Mouse (Mus musculus) embryonic facial prominence, embryonic 15.5 days (tissue): Measurements from ENCODE around the gene Hoxd10. TPM values are rescaled to one million over a fixed set of nuclear protein-coding genes. Genes with fewer than 3 reads are reported as not detected.

ENCODE experiments used
- ATAC-seq: fragments of 200-750 bp; cut with Nextera tagmentation; 2 replicates; pipeline ENCODE4 v1.8.0; 2017; ENCODE audit warnings: low read depth, moderate TSS enrichment; ENCODE audit not compliant: insufficient number of reproducible peaks, low FRiP score, low TSS enrichment
- H3K27ac ChIP-seq: fragments of 300-500 bp; sonication (generic); replicated peaks from 2 replicates; pipeline ENCODE4 v1.5.1; 2015; ENCODE audit warnings: mild to moderate bottlenecking, inconsistent platforms
- H3K27me3 ChIP-seq: fragments of 300-500 bp; sonication (generic); 2 replicates; pipeline ENCODE4 v1.6.1; 2015; ENCODE audit warnings: inconsistent platforms
- H3K36me3 ChIP-seq: fragments of 300-500 bp; sonication (generic); 2 replicates; pipeline ENCODE4 v1.6.1; 2015; ENCODE audit warnings: mild to moderate bottlenecking, inconsistent platforms
- H3K4me1 ChIP-seq: fragments of 300-500 bp; sonication (generic); 2 replicates; pipeline ENCODE4 v1.6.1; 2015; ENCODE audit warnings: inconsistent platforms
- H3K4me2 ChIP-seq: fragments of 300-500 bp; sonication (generic); replicated peaks from 2 replicates; pipeline ENCODE4 v1.6.1; 2015; ENCODE audit warnings: mild to moderate bottlenecking, inconsistent platforms
- H3K4me3 ChIP-seq: fragments of 300-500 bp; sonication (generic); replicated peaks from 2 replicates; pipeline ENCODE4 v1.5.1; 2015; ENCODE audit warnings: mild to moderate bottlenecking, inconsistent platforms
- H3K9ac ChIP-seq: fragments of 300-500 bp; sonication (generic); 2 replicates; pipeline ENCODE4 v1.6.1; 2015; ENCODE audit warnings: inconsistent platforms
- H3K9me3 ChIP-seq: fragments of 300-500 bp; sonication (generic); replicated peaks from 2 replicates; pipeline ENCODE4 v1.6.1; 2016; ENCODE audit warnings: inconsistent platforms
- WGBS: fragments of 180-500 bp; shearing (Covaris S2); methylation state at CpG from one replicate; pipeline ENCODE4 v1.1.7; 2015; 5-methylcytosine and 5-hydroxymethylcytosine counted together
- polyA plus RNA-seq: library from polyadenylated mRNA; unstranded; fragments of >200 nt; fragmentation: Nextera tagmentation; extraction: Ambion mirVana; gene quantifications from 2 replicates; pipeline ENCODE4 v1.2.1, GENCODE M21; 2015

Gene Hoxd10
- polyA plus RNA-seq, 1 experiment from 2014 or later: 0.57 TPM

- WGBS: 5% methylated on average over 9 of the region's 9 CpGs
- H3K27me3 ChIP-seq: peaks cover 93% of the 10 kb centered on the region
- no peak overlapping the region for H3K4me2 ChIP-seq
- H3K9ac ChIP-seq: no peak overlapping the region
- no peaks in the 10 kb centered on the region for H3K36me3 ChIP-seq
- H3K9me3 ChIP-seq: no peaks in the 10 kb centered on the region
- H3K4me1 ChIP-seq: peaks cover 27% of the 10 kb centered on the region
- no peak overlapping the region for H3K27ac ChIP-seq
- no peak for ATAC-seq
- no peak overlapping the region for H3K4me3 ChIP-seq
Measured at GRCm38 (mm10) chr2:74731799-74732512, 40.2 kb downstream of the Hoxd10 start.

DNA sequence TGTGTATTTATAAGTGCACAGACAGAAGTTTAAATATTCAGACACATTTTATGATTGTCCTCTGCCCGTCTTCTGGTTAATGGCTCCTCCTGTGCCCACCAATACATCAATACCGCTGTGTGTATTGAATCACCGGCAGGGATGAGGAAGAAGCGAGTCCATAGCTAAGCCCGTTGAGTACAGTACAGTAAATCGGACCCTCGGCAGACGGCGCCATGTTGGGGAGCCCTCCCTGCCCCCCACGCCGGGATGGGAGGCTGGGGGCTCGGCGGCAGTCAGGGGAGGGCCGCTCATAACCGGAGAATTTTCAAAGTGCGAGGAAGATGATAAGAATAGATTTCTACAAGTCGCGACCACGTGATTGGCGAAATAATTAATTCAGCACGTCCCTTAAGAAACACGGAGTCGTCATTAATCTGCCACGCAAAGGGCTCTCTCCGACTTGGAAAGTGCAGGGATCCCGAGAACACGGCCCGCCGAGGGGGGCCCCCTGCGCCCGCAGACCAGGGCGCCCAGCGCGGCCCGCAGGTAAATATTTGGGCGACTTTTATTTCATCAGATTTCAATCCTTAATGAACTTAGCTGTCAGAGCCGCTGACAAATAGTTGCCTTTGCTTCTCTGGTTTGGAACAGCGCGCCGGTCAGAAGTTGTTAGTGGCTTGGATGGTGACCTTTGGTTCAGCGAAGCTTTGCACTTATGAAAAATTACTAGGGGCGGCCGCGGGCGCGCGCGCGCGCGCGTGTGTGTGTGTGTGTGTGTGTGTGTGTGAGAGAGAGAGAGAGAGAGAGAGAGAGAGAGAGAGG, 41.0 kb downstream of the Hoxd10 start:
- Histone ChIP-seq H3K27me3 (peaks cover 93% of the 10 kb centered on the region), H3K4me3 (peak overlapping the region; percentile 22), H3K27ac (no peak overlapping the region), H3K36me3 (no peaks in the 10 kb centered on the region), H3K4me2 (peak overlapping the region; percentile 32), H3K9me3 (no peaks in the 10 kb centered on the region), H3K4me1 (peaks cover 23% of the 10 kb centered on the region), H3K9ac (no peak overlapping the region)
- WGBS: under 1% methylated on average over 52 of the region's 52 CpGs
- ATAC-seq: no peak

DNA sequence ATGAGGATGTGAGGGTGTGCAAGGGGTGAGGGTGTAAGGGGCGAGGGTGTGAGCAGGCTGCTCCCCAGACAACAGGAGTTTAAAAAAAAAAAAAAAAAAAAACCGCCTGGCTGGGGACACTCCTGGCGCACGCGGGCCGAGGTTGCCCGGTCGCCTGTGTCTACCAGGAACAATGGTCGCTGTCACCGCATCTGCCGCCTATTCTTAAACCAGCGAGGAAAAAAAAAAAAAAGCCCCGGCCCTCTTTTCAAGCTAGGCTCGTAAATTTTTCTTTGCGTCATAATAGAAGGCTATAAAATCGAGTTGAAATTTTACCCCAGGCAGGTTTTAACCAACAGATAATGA, 41.6 kb downstream of the Hoxd10 start:
- Histone ChIP-seq H3K36me3 (no peaks in the 10 kb centered on the region), H3K4me3 (0 out of 2 replicates have a peak overlapping the region, but pooled peaks have one; percentile 22), H3K9me3 (no peaks in the 10 kb centered on the region), H3K9ac (no peak overlapping the region), H3K27ac (no peak overlapping the region), H3K4me1 (peaks cover 25% of the 10 kb centered on the region), H3K27me3 (peaks cover 93% of the 10 kb centered on the region), H3K4me2 (no peak overlapping the region)
- WGBS: 2% methylated on average over 16 of the region's 16 CpGs
- no peak for ATAC-seq

- Histone ChIP-seq H3K4me3 (no peak overlapping the region), H3K4me1 (peaks cover 25% of the 10 kb centered on the region), H3K9me3 (no peaks in the 10 kb centered on the region), H3K27me3 (peaks cover 93% of the 10 kb centered on the region), H3K27ac (no peak overlapping the region), H3K36me3 (no peaks in the 10 kb centered on the region), H3K9ac (no peak overlapping the region), H3K4me2 (no peak overlapping the region)
- no peak for ATAC-seq
- 10% methylated on average over 6 of the region's 6 CpGs for WGBS
Measured at GRCm38 (mm10) chr2:74733765-74734164, 42.0 kb downstream of the Hoxd10 start.

DNA sequence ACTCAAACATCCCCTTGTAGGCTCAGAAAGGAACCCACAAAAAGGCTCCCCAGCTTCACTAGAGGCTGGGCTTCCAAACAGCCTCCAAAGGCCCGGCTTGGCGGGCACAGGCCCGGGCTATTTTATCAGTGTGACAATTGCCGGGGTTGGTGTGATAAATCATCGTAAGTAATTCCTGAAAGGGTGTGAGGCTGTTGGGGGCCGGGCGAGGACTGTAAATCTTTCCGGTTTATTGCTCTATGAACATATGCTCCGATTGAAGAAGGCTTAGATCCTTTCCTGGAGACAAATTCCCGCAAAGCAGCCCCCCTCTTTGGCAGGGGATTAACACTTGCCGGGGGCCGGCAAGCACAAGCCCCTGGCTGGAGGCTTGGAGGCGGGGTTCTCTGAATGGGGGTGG, 42.7 kb downstream of the Hoxd10 start:
- WGBS: 3% methylated on average over 13 of the region's 13 CpGs
- Histone ChIP-seq H3K9ac (no peak overlapping the region), H3K27ac (no peak overlapping the region), H3K27me3 (peaks cover 94% of the 10 kb centered on the region), H3K4me3 (no peak overlapping the region), H3K9me3 (no peaks in the 10 kb centered on the region), H3K36me3 (no peaks in the 10 kb centered on the region), H3K4me1 (peaks cover 25% of the 10 kb centered on the region), H3K4me2 (no peak overlapping the region)
- ATAC-seq: no peak

GRCm38 (mm10) chr2:74734996-74735811, 43.5 kb downstream of the Hoxd10 start:
- peaks cover 27% of the 10 kb centered on the region for H3K4me1 ChIP-seq
- no peak for ATAC-seq
- peaks cover 96% of the 10 kb centered on the region for H3K27me3 ChIP-seq
- H3K9me3 ChIP-seq: no peaks in the 10 kb centered on the region
- no peak overlapping the region for H3K27ac ChIP-seq
- WGBS: 10% methylated on average over 27 of the region's 27 CpGs
- H3K4me3 ChIP-seq: no peak overlapping the region
- peak overlapping the region; percentile 39; the same call in 1 of the 2 replicates for H3K4me2 ChIP-seq
- H3K9ac ChIP-seq: no peak overlapping the region
- H3K36me3 ChIP-seq: no peaks in the 10 kb centered on the region

DNA sequence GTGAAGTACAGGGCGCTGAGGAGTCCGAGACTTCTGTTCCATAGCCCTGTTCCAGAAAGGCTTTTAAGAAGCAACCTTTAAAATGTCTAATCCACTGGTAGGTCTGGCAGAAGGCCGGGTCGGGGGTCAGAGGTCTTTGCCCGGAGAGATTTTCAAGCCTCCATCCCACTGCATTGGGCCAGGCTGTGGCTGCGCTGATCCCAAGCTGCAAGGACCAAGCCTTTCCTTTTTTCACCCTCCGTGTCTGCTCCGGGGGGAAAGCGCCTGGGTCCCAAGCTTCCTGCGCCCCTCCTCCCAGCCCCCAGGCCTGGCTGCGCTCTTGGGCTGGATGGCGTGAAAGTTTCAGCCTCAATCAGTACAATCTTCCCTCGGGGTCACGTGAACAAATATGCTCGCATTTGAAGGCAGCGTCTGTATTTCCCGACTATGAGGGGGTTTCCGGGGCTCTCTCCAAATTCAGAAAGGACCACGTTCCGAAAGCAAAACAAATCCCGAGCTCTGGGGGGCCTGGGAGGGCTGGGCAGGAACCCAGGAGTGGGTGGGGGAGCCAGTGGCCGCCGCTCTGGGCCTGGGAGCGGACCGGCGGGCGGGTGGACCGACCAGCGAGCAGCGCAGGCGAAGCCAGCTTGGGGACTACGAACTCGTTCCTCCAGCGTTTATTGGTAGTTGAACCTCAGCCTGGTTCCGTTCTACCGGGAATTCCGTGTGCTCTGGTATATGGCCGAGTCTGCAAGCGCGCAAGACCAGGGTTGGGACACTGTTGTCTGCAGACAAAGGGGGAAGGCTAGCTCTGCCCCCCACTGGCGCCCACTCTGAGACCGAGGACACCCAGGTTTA, 44.3 kb downstream of the Hoxd10 start:
- ATAC-seq: 0 out of 2 replicates have a peak, but pooled peaks have one; percentile 21
- Histone ChIP-seq H3K36me3 (no peaks in the 10 kb centered on the region), H3K9me3 (no peaks in the 10 kb centered on the region), H3K4me1 (peaks cover 31% of the 10 kb centered on the region), H3K4me2 (peak overlapping the region; percentile 39), H3K9ac (no peak overlapping the region), H3K27ac (no peak overlapping the region), H3K4me3 (peak overlapping the region; percentile 24), H3K27me3 (peaks cover 95% of the 10 kb centered on the region)
- 1% methylated on average over 42 of the region's 42 CpGs for WGBS

GRCm38 (mm10) chr2:74736688-74737577, 45.2 kb downstream of the Hoxd10 start:
- WGBS: 4% methylated on average over 15 of the region's 15 CpGs

DNA sequence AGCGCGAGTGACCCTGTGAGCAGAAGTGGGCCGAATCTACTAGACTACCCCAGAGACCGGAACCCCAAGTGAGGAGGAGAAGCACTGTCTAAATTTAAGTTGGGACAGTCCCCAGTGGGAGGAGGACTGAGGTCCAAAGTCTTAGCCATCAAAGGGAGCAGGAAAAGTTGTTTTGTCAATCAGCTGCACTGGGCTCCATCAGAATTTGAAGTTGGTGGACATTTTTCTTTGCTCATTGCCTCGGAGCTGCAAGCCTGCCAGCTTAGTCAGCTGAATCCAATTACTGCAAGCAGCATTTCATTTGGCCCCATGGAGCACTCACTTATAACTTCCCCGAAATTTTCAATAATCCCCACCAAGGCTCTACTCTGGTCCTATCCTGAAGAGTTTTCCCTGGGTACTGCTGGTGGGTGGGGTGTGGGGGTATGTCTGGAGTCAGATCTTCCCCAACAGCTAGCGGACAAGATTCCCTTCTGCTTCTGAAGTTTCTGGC, 45.9 kb downstream of the Hoxd10 start:
- Histone ChIP-seq H3K9me3 (no peaks in the 10 kb centered on the region), H3K4me2 (no peak overlapping the region), H3K36me3 (no peaks in the 10 kb centered on the region), H3K27me3 (peaks cover 96% of the 10 kb centered on the region), H3K9ac (no peak overlapping the region), H3K4me1 (peaks cover 29% of the 10 kb centered on the region), H3K27ac (no peak overlapping the region), H3K4me3 (no peak overlapping the region)
- 7% methylated on average over 7 of the region's 7 CpGs for WGBS
- no peak for ATAC-seq

More at GRCm38 (mm10) chr2:74736688-74737577, 45.2 kb downstream of the Hoxd10 start:
- H3K36me3 ChIP-seq: no peaks in the 10 kb centered on the region
- ATAC-seq: no peak
- no peaks in the 10 kb centered on the region for H3K9me3 ChIP-seq
- H3K27me3 ChIP-seq: peaks cover 96% of the 10 kb centered on the region
- peak overlapping the region; percentile 24; the same call in 1 of the 2 replicates for H3K4me3 ChIP-seq
- H3K4me1 ChIP-seq: peaks cover 31% of the 10 kb centered on the region
- H3K27ac ChIP-seq: no peak overlapping the region
- no peak overlapping the region for H3K9ac ChIP-seq
- no peak overlapping the region for H3K4me2 ChIP-seq
